Mouse (Mus musculus): ENCODE measurements around the gene Cope.

GRCm38 (mm10) chr8:70338931-70339330 is 36.6 kb downstream of the Cope start:
- no peak for TF ChIP-seq CTCF (IDR thresholded peaks at IDR 0.05; ENCODE audit: borderline replicate concordance, extremely low read depth, insufficient read depth, insufficient read length)
- TF ChIP-seq POLR2A (IDR thresholded peaks at IDR 0.05; ENCODE audit: borderline replicate concordance, extremely low read depth, insufficient read depth, insufficient read length, poor library complexity, severe bottlenecking) = no peak

Data from brain, embryonic 14.5 days (tissue).